Mouse (Mus musculus) kidney, adult 2 months (tissue): ENCODE measurements at regions not wholly inside any gene's neighbourhood (a gene's known extent, or its start where the extent isn't known, plus 50 kb on each side); places are given as distances from the start of the nearest gene placed in this dataset.

Experiments used
- CTCF ChIP-seq: fragments of 200-500 bp; conservative IDR thresholded peaks from 2 replicates; pipeline ENCODE4 v1.5.1; 2011; ENCODE audit warnings: low read depth, mild to moderate bottlenecking, control low read depth, low read length, moderate library complexity, mixed read lengths; ENCODE audit not compliant: insufficient read depth, insufficient read length
- POLR2A ChIP-seq: fragments of 200-500 bp; IDR thresholded peaks from one replicate; pipeline ENCODE4 v1.6.1; 2011; ENCODE audit warnings: low read depth, low read length, control low read depth

- TF ChIP-seq CTCF (no peak), POLR2A (no peak)
These were observed 519.9 kb downstream of the Rnf144b start for GRCm38 (mm10) chr13:47642341-47642740.
